Mouse (Mus musculus) kidney, postnatal 36 days (tissue): ENCODE results near the gene Rnf144a.

Source experiments
- DNase-seq, 2 experiments: peaks; one replicate each; pipeline ENCODE4 v3.0.0; 2021 to 2022; ENCODE audit warnings: mixed read lengths in 2 of 2

The Rnf144a gene

DNA sequence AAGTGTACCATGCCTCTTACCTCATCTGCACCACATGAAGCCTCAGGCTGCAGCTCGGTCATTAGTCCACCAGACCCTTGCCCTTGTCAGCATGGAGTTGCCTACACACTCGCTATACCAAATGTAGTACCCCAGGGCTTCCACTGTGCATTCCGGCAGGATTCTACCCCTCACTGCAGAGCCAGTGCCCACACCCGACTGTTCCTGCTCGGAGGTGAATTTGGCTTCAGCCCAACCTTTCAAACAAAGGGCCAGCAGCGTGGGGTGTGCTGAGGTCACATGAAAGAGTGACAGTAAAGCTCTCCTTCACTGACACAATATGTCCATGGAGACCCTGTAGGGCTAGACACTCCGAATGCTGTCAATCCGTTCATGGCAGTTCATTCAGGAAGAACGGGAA, 6.3 kb downstream of the Rnf144a start:
- DNase-seq = no peak

DNA sequence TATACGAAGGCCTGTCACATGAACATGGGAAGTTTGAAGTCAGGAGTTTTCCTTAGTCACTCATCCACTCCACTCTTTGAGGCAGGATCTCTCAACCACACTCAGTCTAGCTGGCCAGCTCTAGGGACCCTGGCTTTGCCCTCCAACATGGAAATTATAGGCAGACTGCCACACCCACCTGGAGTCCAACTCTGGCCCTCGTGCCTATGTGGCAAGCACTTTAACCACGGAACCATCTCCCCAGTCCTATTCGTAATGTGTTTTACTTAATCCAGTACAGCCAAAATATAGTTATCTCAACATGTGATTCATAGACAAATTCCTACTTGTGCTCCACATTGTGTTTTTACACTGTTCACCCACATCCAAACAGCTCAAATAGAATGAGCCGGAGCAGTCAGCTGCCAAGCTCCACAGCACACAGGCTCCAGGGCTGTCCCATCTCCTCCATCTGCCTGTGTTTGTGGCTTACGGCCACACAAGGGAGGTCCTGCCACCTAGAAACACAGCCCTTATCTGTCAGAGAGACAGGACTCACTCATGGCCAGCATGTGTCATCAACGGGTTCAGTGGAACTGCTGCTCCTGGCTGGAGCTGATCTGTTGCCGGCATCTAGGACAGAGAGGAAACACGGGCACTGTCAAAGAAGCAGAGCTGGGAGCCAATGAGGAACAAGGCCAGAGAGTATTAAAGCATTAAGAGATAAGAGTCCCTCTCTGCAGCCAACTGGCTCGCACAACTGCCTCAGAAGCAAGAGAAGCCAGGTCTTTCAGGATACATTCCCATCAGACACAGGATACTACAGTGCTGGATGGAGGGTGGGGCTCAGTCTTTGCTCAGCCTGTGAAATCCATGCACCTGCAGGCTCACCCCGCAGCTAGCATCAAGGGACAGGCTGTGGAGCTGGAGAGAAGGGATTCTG, 10.0 kb downstream of the Rnf144a start:
- peak in 1 of 2 experiments; percentile 38 for DNase-seq

DNA sequence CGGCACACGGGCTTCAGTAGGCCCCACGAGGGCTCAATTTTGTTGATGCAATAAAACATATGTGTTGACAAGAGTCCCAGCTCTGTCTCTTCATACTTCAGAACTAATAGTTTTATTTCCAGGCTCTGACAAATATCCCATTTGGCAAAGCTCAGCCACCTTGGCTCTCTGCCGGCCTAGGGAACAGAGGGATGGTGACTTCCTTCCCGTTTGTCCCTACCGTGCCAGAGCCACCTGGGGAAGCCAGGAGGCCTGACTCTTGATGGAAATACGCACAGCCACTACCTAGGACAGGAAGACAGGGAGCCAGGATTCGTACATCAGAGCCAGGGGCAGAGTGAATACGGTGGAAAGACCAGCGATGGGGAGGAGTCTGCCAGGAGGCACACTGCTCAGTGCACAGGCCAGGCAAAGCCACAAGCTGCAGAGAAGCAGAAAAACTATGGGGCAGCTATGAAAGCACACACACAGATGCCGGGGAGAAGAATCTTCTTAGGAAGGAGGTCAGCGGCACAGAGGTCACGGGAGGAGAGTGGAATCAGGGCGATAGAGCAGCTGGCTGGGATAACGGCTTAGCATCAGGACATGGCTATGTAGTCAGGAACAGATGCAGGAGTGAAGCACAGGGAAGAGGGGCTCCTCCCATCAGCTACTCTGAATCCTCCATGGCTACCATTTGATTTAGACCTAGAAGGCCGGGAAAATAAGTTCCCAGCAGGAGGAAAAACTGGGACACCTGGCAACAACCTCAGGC, 11.5 kb downstream of the Rnf144a start:
- DNase-seq = peak; percentile 65 to 72

GRCm38 (mm10) chr12:26401696-26402470, 13.2 kb downstream of the Rnf144a start:
- peak in 1 of 2 experiments; percentile 58 for DNase-seq

DNA sequence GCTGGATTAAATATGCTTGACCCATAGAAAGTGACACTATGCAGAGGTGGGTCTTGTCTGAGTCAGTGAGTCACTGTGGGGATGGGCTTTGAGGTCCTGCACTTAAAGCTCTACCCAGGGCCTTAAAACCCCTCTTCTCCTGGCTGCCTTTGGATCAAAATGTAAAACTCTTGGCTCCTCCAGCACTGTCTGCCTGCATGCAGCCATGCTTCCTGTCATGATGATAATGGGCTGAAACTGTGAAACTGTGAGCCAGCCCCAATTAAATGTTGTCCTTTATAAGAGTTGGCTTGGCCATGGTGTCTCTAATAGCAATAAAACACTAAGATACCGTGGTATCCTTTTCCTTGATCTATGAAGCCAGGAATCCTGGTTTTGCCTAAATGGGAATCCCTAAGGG, 13.8 kb downstream of the Rnf144a start:
- no peak for DNase-seq

- DNase-seq = no peak
Measured at GRCm38 (mm10) chr12:26400762-26401161, 14.3 kb downstream of the Rnf144a start.

DNA sequence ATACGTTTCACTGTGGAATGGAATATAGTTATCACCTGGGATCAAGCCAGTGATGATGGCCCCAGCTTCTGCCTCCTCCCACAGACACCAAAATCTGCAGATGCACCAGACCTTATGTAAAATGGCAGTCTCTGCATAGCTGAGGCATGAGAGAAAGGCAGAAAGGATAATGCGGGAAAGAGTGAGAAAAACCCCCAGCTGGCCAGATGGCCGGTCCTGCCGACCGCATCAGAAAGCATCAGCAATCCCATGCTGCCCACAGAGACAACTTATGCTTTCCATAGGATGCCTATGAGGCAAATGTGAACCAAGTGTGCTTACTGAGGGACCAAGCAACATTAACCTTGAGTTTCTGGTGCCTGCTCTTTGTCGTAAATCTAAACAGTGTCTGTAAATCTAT, 15.7 kb downstream of the Rnf144a start:
- DNase-seq = no peak

GRCm38 (mm10) chr12:26398597-26398996, 16.5 kb downstream of the Rnf144a start:
- no peak for DNase-seq

GRCm38 (mm10) chr12:26394485-26395470, 20.3 kb downstream of the Rnf144a start:
- no peak for DNase-seq

GRCm38 (mm10) chr12:26393291-26393690, 21.8 kb downstream of the Rnf144a start:
- no peak for DNase-seq

GRCm38 (mm10) chr12:26391162-26391561, 23.9 kb downstream of the Rnf144a start:
- DNase-seq = no peak

DNA sequence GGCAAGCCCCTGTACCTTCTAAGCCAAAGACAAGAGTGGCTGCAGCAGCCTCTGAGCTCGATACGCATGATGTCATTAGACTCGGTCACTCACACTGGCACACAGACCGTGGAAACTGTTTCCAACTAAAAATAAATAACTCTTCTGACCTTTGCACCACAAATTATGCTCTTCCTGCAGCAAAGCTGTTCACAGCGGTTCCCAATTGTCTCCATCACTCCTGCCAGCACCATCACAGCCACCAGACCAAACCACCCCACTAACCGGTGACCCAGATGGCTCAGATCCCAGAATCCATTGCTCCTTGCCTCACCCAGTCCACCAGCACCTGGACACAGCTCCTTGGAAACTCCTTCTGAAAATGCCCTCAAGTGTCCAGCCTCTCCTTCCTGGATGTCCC, 27.5 kb downstream of the Rnf144a start:
- peak; percentile 19 to 41 for DNase-seq

- no peak for DNase-seq
Measured at GRCm38 (mm10) chr12:26386947-26387346, 28.1 kb downstream of the Rnf144a start.

DNA sequence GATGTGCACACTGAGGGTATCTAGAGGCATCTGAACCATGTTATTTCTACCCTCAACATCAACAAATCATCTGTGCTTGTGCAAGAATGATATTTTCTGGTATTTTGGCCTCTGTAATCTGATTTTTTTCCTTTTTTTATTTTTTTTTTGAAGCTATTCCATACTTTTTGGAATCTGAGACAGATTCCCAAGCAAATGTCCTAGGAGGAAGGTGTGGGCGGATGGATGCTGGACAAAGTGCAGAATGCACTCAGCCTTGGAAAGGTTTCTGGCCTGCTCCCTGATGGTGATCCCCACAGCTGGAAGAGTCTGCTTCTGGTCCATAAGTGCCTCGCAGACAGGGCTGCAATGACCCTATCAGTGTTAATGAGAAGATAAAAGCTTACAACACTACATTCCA, 28.9 kb downstream of the Rnf144a start:
- no peak for DNase-seq

DNA sequence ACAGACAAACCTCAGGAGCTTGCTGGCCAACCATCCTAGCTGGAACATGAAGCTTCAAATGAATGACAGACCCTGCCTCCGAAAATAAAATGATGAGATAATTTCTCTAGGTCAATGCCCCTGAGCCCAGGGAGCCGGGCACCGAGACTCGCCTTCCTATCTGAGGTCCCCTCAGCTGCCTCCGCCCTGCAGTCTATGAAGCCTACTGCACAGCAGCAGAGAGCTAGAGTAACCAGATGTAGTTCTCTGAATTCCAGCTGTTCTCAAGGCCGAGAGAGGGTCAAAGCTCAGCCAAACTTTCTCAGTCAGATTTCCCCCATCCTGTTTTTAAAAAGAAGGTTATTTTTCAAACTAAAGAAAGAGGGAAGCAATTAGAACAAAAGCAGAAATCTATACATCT, 29.3 kb downstream of the Rnf144a start:
- DNase-seq = no peak

- no peak for DNase-seq
Measured at GRCm38 (mm10) chr12:26381730-26382129, 33.3 kb downstream of the Rnf144a start.

- no peak for DNase-seq
Measured at GRCm38 (mm10) chr12:26379797-26380196, 35.3 kb downstream of the Rnf144a start.

- DNase-seq = no peak
Measured at GRCm38 (mm10) chr12:26377691-26378090, 37.4 kb downstream of the Rnf144a start.

DNA sequence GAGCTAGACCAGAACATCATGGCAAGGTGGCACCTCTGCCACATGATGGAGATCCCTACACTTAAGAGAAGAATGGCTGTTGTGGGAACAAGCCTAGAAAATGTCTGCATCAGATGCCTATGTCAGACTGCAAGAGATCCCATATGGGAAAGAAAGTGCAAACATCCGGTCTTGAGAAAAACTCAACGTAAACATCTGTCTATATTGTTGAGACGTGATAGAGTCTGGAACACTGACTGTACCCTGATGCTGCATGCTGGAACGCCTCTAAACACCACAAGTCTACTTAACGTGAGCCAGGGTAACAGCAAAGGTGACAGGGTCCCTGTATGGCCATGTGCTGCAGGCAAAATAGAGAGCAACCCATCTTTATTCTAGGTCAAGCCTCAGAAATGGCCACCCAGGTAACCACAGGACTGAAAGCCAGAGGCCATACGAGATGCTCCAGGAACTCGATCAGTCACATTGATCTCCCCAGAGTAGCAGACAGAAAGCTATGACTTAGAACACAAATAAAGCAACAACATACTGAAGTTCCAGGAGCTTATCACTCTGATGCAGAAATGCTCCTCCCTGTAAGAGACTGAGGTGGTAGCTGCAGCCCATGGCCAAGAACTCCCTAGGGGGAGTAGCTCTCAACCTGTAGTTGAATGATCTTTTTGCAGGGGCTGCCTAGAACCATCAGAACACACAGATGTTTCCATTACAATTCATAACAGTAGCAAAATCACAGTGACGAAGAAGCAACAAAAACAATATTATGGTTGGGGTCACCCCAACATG, 38.3 kb downstream of the Rnf144a start:
- DNase-seq = no peak

GRCm38 (mm10) chr12:26373721-26374120, 41.3 kb downstream of the Rnf144a start:
- DNase-seq = no peak

GRCm38 (mm10) chr12:26370004-26370403, 45.0 kb downstream of the Rnf144a start:
- DNase-seq = no peak
